Mouse (Mus musculus): ENCODE data around the gene Hpgd. TPM values are rescaled to one million over a fixed set of nuclear protein-coding genes. Genes with fewer than 3 reads are reported as not detected.

The Hpgd gene
- polyA plus RNA-seq, 1 experiment from 2014 or later: 57.4 TPM

DNA sequence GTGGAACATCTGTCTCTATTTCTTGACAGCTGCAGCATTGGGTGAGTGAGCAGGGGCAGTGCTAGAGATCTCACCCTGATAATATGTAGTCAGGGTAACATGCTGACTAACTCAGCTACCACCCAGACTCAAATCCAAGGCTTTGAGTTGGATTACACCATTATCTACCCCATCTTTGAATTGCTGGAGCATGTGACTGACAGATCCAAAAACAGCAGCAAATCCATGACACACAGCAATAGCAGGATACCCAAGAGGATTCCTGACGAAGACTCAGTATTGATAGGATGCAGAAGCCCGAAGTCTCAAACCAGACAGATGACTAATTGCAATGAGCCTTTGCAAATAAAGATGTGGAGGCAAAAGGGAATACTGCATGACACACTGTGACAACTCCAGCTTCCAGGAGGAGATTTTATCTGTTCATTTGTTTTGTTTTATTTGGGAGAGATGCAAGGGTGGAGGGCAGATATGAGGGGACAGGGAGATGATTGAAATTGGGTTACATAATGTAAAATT, 15.8 kb upstream of the Hpgd start:
- Histone ChIP-seq H3K27ac (ENCODE audit: low read length) (no peak overlapping the region), H3K4me2 (replicated peaks; ENCODE audit: low read depth, low read length) (no peak overlapping the region), H3K9me3 (ENCODE audit: control insufficient read depth, low read depth, low read length) (no peaks in the 10 kb centered on the region), H3K9ac (replicated peaks; ENCODE audit: low read depth, low read length) (no peak overlapping the region), H3K4me3 (ENCODE audit: low read depth, low read length) (no peak overlapping the region), H3K36me3 (ENCODE audit: control insufficient read depth, insufficient read depth, low read length) (no peaks in the 10 kb centered on the region), H3K27me3 (ENCODE audit: control insufficient read depth, insufficient read depth, low read length) (no peaks in the 10 kb centered on the region), H3K4me1 (ENCODE audit: control insufficient read depth, insufficient read depth, low read length) (no peaks in the 10 kb centered on the region)
- no peak for ATAC-seq (ENCODE audit: insufficient number of reproducible peaks, insufficient read depth, low FRiP score, low read depth)
- 66% methylated on average over 2 of the region's 2 CpGs for WGBS

DNA sequence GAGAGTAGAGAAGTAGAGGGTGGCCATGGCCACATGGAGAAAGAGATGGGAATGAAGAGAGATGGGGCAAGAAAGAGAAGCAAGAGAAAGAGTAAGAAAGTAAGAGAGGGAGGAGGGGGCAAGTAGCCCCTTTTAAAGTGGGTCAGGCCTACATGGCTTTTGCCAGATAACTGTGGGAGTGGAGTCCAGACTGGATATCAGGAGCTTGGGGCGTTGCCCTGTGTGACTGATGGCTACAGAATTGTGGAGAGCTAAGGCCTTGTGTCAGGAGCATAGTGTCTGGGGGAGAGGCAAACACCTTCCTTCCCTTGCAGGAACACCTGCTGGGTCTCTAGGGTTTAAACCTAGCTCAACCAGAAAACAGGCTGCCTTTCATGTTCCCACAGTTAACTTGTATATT, 10.4 kb upstream of the Hpgd start:
- 0 out of 2 replicates have a peak, but pooled peaks cover 7% of the 10 kb centered on the region for H3K4me1 ChIP-seq (ENCODE audit: control insufficient read depth, insufficient read depth, low read length)
- H3K4me3 ChIP-seq (ENCODE audit: low read depth, low read length): no peak overlapping the region
- H3K36me3 ChIP-seq (ENCODE audit: control insufficient read depth, insufficient read depth, low read length): no peaks in the 10 kb centered on the region
- no peak overlapping the region for H3K27ac ChIP-seq (ENCODE audit: low read length)
- no peak for ATAC-seq (ENCODE audit: insufficient number of reproducible peaks, insufficient read depth, low FRiP score, low read depth)
- H3K4me2 ChIP-seq (replicated peaks; ENCODE audit: low read depth, low read length): no peak overlapping the region
- no peak overlapping the region for H3K9ac ChIP-seq (replicated peaks; ENCODE audit: low read depth, low read length)
- 71% methylated on average over 1 of the region's 1 CpGs for WGBS
- H3K27me3 ChIP-seq (ENCODE audit: control insufficient read depth, insufficient read depth, low read length): no peaks in the 10 kb centered on the region
- no peaks in the 10 kb centered on the region for H3K9me3 ChIP-seq (ENCODE audit: control insufficient read depth, low read depth, low read length)

DNA sequence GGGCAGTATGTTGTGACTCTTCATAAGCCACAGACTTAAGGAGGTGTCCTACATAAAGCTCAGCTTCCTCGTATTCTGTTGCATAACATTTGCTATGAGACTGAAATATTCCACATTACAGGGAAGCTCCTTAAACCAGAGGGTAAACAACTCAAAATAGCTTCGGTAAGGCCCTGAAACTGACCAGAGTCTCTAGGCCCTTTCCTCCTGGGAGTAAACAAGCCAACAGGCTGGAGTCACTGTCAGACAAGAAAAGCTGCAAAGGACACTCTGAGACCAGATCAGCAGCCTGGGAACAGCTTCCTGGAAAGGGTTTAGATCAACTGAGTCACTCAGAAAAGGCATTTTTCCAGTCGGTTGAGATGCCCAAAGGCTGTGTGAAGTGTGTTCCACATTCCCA, 9.4 kb upstream of the Hpgd start:
- peak overlapping the region; percentile 3; the same call in 1 of the 2 replicates for H3K27ac ChIP-seq (ENCODE audit: low read length)
- H3K4me1 ChIP-seq (ENCODE audit: control insufficient read depth, insufficient read depth, low read length): 0 out of 2 replicates have a peak, but pooled peaks cover 7% of the 10 kb centered on the region
- peak; percentile 30; the same call in 1 of the 2 replicates for ATAC-seq (ENCODE audit: insufficient number of reproducible peaks, insufficient read depth, low FRiP score, low read depth)
- no peaks in the 10 kb centered on the region for H3K27me3 ChIP-seq (ENCODE audit: control insufficient read depth, insufficient read depth, low read length)
- 14% methylated on average over 3 of the region's 3 CpGs for WGBS
- H3K36me3 ChIP-seq (ENCODE audit: control insufficient read depth, insufficient read depth, low read length): no peaks in the 10 kb centered on the region
- H3K9ac ChIP-seq (replicated peaks; ENCODE audit: low read depth, low read length): no peak overlapping the region
- no peak overlapping the region for H3K4me3 ChIP-seq (ENCODE audit: low read depth, low read length)
- H3K9me3 ChIP-seq (ENCODE audit: control insufficient read depth, low read depth, low read length): no peaks in the 10 kb centered on the region
- no peak overlapping the region for H3K4me2 ChIP-seq (replicated peaks; ENCODE audit: low read depth, low read length)

DNA sequence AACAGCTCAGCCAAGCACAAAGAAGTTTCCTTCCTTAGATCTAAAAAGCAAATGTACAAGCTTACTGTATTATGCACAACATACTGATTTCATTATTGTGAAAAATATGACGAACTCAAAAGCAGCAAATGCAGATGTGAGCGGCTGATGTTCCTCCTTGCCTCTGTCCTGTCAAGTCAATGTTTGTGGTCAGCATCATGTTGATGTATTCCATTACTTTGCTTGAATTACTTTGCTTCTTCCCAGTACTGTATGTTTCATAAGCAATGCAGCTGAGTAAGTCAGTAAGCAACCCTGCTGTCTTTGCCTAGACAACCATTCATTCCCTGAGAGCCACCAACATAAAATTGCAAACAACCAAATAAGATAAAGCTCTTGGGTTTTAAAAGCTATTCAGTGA, 7.7 kb upstream of the Hpgd start:
- H3K9me3 ChIP-seq (ENCODE audit: control insufficient read depth, low read depth, low read length): no peaks in the 10 kb centered on the region
- H3K4me1 ChIP-seq (ENCODE audit: control insufficient read depth, insufficient read depth, low read length): 0 out of 2 replicates have a peak, but pooled peaks cover 7% of the 10 kb centered on the region
- H3K4me2 ChIP-seq (replicated peaks; ENCODE audit: low read depth, low read length): no peak overlapping the region
- ATAC-seq (ENCODE audit: insufficient number of reproducible peaks, insufficient read depth, low FRiP score, low read depth): no peak
- WGBS: 76% methylated on average over 2 of the region's 2 CpGs
- H3K9ac ChIP-seq (replicated peaks; ENCODE audit: low read depth, low read length): no peak overlapping the region
- no peaks in the 10 kb centered on the region for H3K27me3 ChIP-seq (ENCODE audit: control insufficient read depth, insufficient read depth, low read length)
- no peak overlapping the region for H3K27ac ChIP-seq (ENCODE audit: low read length)
- no peak overlapping the region for H3K4me3 ChIP-seq (ENCODE audit: low read depth, low read length)
- H3K36me3 ChIP-seq (ENCODE audit: control insufficient read depth, insufficient read depth, low read length): no peaks in the 10 kb centered on the region

DNA sequence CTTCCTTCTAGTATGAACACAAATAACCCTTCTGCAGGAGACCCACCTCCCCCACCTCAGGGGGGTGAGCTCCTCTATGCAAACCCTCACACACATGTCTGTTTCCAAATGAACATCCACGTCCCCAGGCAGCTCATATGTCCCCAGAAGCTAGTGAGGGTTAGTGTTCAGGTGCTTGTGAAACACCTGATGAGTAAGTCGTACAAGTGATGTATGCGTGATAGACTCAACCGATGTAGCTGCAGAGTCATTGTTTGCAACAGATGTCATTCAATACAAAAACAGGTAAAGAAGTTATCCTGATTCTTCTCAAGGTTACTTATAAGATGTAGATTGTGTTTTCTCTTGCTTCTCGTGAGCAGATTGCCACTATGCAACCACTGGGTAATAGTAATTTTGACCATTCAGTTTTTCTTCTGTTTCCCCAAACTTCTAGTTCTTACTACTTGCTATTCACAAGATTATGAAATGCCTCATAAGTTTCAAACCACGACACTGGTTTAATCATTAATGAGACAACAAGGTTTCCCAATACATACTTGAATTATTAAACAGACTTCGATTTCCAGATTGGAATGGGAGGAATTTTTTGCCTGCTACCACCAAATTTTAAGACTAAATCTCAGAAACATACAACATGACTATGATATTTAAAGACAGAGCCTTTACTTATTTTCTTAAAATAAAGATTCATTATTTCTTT, 6.9 kb upstream of the Hpgd start:
- no peak overlapping the region for H3K9ac ChIP-seq (replicated peaks; ENCODE audit: low read depth, low read length)

DNA sequence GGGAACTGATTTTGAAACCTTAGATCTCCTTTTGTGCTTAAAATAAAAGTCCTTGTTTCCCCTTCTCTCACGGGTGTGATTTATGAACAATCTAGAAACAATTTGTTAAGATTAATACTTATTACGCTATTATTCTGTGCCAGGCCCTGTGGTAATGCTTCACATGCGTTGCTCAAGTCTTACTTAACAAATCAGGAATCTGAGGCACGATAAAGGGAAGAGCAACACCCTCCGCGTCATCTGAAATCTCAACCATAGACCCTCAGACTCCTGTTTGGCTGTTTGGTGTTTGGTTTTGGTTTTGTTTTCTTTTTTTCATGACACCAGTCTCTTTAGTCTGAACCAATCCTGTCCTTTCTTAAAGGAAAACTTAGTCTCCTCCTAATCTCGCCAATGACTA, 2.1 kb upstream of the Hpgd start:
- Histone ChIP-seq H3K9me3 (ENCODE audit: control insufficient read depth, low read depth, low read length) (no peaks in the 10 kb centered on the region), H3K36me3 (ENCODE audit: control insufficient read depth, insufficient read depth, low read length) (no peaks in the 10 kb centered on the region), H3K27me3 (ENCODE audit: control insufficient read depth, insufficient read depth, low read length) (no peaks in the 10 kb centered on the region), H3K4me1 (ENCODE audit: control insufficient read depth, insufficient read depth, low read length) (0 out of 2 replicates have a peak, but pooled peaks cover 5% of the 10 kb centered on the region), H3K4me3 (ENCODE audit: low read depth, low read length) (no peak overlapping the region), H3K4me2 (replicated peaks; ENCODE audit: low read depth, low read length) (no peak overlapping the region), H3K27ac (ENCODE audit: low read length) (no peak overlapping the region), H3K9ac (replicated peaks; ENCODE audit: low read depth, low read length) (no peak overlapping the region)
- 86% methylated on average over 7 of the region's 7 CpGs for WGBS
- ATAC-seq (ENCODE audit: insufficient number of reproducible peaks, insufficient read depth, low FRiP score, low read depth): no peak

More for the DNA sequence above, 6.9 kb upstream of the Hpgd start:
- no peak for ATAC-seq (ENCODE audit: insufficient number of reproducible peaks, insufficient read depth, low FRiP score, low read depth)
- 74% methylated on average over 7 of the region's 7 CpGs for WGBS
- Histone ChIP-seq H3K36me3 (ENCODE audit: control insufficient read depth, insufficient read depth, low read length) (no peaks in the 10 kb centered on the region), H3K27me3 (ENCODE audit: control insufficient read depth, insufficient read depth, low read length) (no peaks in the 10 kb centered on the region), H3K4me3 (ENCODE audit: low read depth, low read length) (no peak overlapping the region), H3K4me1 (ENCODE audit: control insufficient read depth, insufficient read depth, low read length) (0 out of 2 replicates have a peak, but pooled peaks cover 7% of the 10 kb centered on the region), H3K4me2 (replicated peaks; ENCODE audit: low read depth, low read length) (no peak overlapping the region), H3K9me3 (ENCODE audit: control insufficient read depth, low read depth, low read length) (no peaks in the 10 kb centered on the region), H3K27ac (ENCODE audit: low read length) (no peak overlapping the region)

DNA sequence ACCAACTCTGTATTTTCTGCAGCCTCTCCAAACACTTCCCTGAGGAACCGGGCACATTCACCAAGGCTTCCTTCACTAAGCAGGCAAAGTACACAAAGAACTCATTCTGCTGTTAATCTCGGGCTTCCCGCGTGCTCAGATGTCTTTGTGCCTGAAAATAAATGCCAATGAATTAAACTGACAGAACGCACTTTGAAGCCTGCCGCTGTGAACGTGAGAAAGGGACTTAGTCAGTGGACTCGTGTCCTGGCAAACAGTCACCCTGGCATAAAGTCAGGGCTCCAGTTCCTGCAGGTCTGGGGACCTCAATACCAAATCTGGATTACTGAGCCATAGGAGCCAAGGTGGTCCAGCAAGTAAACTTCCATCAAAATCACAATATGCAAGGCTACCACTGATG, 905 bp upstream of the Hpgd start:
- Histone ChIP-seq H3K4me1 (ENCODE audit: control insufficient read depth, insufficient read depth, low read length) (0 out of 2 replicates have a peak, but pooled peaks cover 3% of the 10 kb centered on the region), H3K9ac (replicated peaks; ENCODE audit: low read depth, low read length) (no peak overlapping the region), H3K4me2 (replicated peaks; ENCODE audit: low read depth, low read length) (peak overlapping the region; percentile 72; the same call in 1 of the 2 replicates), H3K36me3 (ENCODE audit: control insufficient read depth, insufficient read depth, low read length) (no peaks in the 10 kb centered on the region), H3K27me3 (ENCODE audit: control insufficient read depth, insufficient read depth, low read length) (no peaks in the 10 kb centered on the region), H3K4me3 (ENCODE audit: low read depth, low read length) (no peak overlapping the region), H3K27ac (ENCODE audit: low read length) (0 out of 2 replicates have a peak overlapping the region, but pooled peaks have one; percentile 13), H3K9me3 (ENCODE audit: control insufficient read depth, low read depth, low read length) (no peaks in the 10 kb centered on the region)
- WGBS: 19% methylated on average over 8 of the region's 8 CpGs
- peak; percentile 53 for ATAC-seq (ENCODE audit: insufficient number of reproducible peaks, insufficient read depth, low FRiP score, low read depth)

DNA sequence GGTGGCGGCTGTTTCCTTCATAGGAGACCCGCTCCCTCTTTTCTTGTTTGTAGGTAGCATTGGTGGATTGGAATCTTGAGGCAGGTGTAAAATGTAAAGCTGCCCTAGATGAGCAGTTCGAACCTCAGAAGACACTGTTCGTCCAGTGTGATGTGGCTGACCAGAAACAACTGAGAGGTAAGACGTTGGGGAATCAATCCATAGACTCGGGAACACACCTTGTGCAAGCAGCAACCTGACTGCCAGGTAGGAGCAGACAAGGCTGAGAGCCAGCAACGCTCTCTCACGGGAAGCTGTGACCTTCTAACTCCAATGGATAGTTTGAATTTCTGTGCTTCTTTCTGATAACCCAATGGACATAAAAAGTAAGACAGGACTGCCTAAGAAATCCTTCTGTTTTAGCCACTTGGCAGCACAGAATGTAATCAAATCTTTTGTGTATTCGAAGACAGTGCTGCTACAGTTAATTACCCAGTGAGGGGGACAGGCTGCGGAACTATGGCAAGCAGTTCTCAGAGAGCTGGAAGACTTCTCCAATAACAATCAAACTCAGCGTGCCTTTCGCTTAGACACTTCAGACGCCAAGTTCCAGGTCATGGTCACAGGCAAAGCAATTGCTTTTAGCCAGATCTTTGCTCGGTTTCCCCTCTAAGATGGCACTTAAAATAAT, 636 bp downstream of the Hpgd start:
- WGBS: 17% methylated on average over 14 of the region's 14 CpGs
- H3K27me3 ChIP-seq (ENCODE audit: control insufficient read depth, insufficient read depth, low read length): no peaks in the 10 kb centered on the region
- peak overlapping the region; percentile 52; the same call in 1 of the 2 replicates for H3K27ac ChIP-seq (ENCODE audit: low read length)
- ATAC-seq (ENCODE audit: insufficient number of reproducible peaks, insufficient read depth, low FRiP score, low read depth): no peak
- H3K4me1 ChIP-seq (ENCODE audit: control insufficient read depth, insufficient read depth, low read length): peaks cover 7% of the 10 kb centered on the region; the same call in 1 of the 2 replicates
- H3K9ac ChIP-seq (replicated peaks; ENCODE audit: low read depth, low read length): peak overlapping the region; percentile 50; the same call in 1 of the 2 replicates
- H3K4me3 ChIP-seq (ENCODE audit: low read depth, low read length): peak overlapping the region; percentile 63
- H3K9me3 ChIP-seq (ENCODE audit: control insufficient read depth, low read depth, low read length): no peaks in the 10 kb centered on the region
- no peaks in the 10 kb centered on the region for H3K36me3 ChIP-seq (ENCODE audit: control insufficient read depth, insufficient read depth, low read length)
- H3K4me2 ChIP-seq (replicated peaks; ENCODE audit: low read depth, low read length): peak overlapping the region; percentile 72
